Mouse (Mus musculus): Measurements from ENCODE around the gene Large1. TPM values are rescaled to one million over a fixed set of nuclear protein-coding genes. Genes with fewer than 3 reads are reported as not detected.

Large1 gene
- total RNA-seq, 2 experiments from 2014 or later = 152 to 156 TPM

Small RNA genes within 50 kb of the gene (microRNA-seq; reads per million reads assigned to microRNA genes)
- not detected for gene Mir28b

All from left cerebral cortex, postnatal 10 days (tissue).